Mouse (Mus musculus) hindbrain, embryonic 10.5 days (tissue): Measurements from ENCODE around the gene Phyh. TPM values are rescaled to one million over a fixed set of nuclear protein-coding genes. Genes with fewer than 3 reads are reported as not detected.
A peak's percentile ranks its signal among the peaks of the same experiment; 100 is the strongest.

Source experiments
- DNase-seq: peaks from one replicate; pipeline ENCODE4 v3.0.0-alpha.2; 2017; ENCODE audit warnings: low spot score
- H3K27ac ChIP-seq: fragments of 300-500 bp; sonication (generic); 2 replicates; pipeline ENCODE4 v1.5.1; 2016; ENCODE audit warnings: mild to moderate bottlenecking, moderate library complexity
- H3K27me3 ChIP-seq: fragments of 300-500 bp; sonication (generic); 2 replicates; pipeline ENCODE4 v1.6.1; 2016; ENCODE audit warnings: mild to moderate bottlenecking; ENCODE audit not compliant: poor library complexity, insufficient read depth, severe bottlenecking
- H3K36me3 ChIP-seq: fragments of 300-500 bp; sonication (generic); 2 replicates; pipeline ENCODE4 v1.6.1; 2016; ENCODE audit warnings: mild to moderate bottlenecking, moderate library complexity
- H3K4me1 ChIP-seq: fragments of 300-500 bp; sonication (generic); replicated peaks from 2 replicates; pipeline ENCODE4 v1.6.1; 2016; ENCODE audit warnings: mild to moderate bottlenecking
- H3K4me3 ChIP-seq: fragments of 300-500 bp; sonication (generic); 2 replicates; pipeline ENCODE4 v1.5.1; 2016; ENCODE audit warnings: mild to moderate bottlenecking, moderate library complexity
- H3K9me3 ChIP-seq: fragments of 300-500 bp; sonication (generic); 2 replicates; pipeline ENCODE4 v1.6.1; 2016; ENCODE audit warnings: mild to moderate bottlenecking, moderate library complexity
- WGBS: fragments of 180-500 bp; shearing (Covaris S2); methylation state at CpG from one replicate; pipeline ENCODE4 v1.1.7; 2016; 5-methylcytosine and 5-hydroxymethylcytosine counted together
- polyA plus RNA-seq: library from polyadenylated mRNA; unstranded; fragments of >200 nt; fragmentation: Nextera tagmentation; extraction: Ambion mirVana; gene quantifications from 2 replicates; pipeline ENCODE4 v1.2.1, GENCODE M21; 2016

Gene Phyh
- polyA plus RNA-seq, 1 experiment from 2014 or later = 37.5 TPM

DNA sequence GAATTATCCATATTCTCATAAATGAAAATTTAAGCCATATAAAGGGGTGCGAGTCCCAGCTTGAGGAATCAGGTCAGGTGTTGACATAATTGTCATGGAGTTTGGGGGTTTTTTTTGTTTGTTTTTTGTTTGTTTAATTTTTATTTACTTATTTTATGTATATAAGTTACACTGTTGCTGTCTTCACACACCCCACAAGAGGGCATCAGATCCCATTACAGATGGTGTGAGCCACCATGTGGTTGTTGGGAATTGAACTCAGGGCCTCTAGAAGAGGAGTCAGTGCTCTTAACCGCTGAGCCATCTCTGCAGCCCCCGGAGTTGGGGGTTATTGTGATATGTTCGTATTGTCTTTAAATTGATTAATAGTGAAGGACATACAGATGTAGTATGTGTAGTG lies 21.8 kb upstream of the Phyh start:
- Histone ChIP-seq H3K27me3 (no peaks in the 10 kb centered on the region), H3K27ac (no peak overlapping the region), H3K4me1 (no peaks in the 10 kb centered on the region), H3K9me3 (no peaks in the 10 kb centered on the region), H3K4me3 (no peak overlapping the region), H3K36me3 (peaks cover 96% of the 10 kb centered on the region)
- DNase-seq = no peak
- WGBS = 94% methylated on average over 4 of the region's 4 CpGs

DNA sequence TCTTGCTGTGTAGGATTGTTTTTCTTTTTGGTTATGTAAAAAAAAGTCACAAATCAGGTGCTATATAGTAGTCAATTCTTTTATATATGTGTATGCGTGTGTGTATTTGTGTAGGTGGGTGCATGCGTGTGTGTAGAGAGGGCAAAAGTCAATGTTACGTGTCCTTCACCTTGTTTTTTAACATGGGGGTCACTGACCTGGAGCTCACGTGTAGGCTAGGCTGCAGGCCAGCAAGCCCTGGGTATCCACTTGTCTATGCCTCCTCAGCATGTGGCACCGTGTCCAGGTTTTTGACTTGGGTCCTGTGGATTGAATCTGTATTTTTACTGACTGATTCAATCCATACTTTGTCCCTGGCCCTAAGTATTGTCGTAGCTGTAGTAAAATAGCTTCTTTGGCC lies 18.2 kb upstream of the Phyh start:
- Histone ChIP-seq H3K4me3 (no peak overlapping the region), H3K4me1 (no peaks in the 10 kb centered on the region), H3K9me3 (no peaks in the 10 kb centered on the region), H3K36me3 (peaks cover 97% of the 10 kb centered on the region), H3K27me3 (no peaks in the 10 kb centered on the region), H3K27ac (no peak overlapping the region)
- WGBS = 94% methylated on average over 6 of the region's 6 CpGs
- no peak for DNase-seq

DNA sequence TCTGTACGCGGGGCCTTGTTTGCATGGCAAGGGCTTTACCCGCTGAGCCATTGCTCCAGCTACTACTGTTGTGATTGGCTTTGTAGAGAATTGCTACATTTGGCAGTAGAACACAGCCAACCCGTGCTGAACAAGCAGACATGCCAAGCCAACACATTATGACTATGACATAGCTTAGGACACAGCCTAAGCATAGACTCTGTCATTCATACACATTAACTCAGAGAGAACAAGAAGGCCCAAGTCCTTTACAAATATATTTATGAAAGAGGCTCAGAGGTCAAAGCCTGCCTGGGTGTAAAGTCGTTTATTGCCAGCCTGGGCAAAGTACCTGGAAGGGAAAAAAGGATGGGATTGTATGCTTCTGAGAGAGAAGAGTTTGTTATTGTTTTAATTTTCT lies 16.5 kb upstream of the Phyh start:
- Histone ChIP-seq H3K4me1 (no peaks in the 10 kb centered on the region), H3K36me3 (peaks cover 97% of the 10 kb centered on the region), H3K27ac (no peak overlapping the region), H3K4me3 (no peak overlapping the region), H3K27me3 (no peaks in the 10 kb centered on the region), H3K9me3 (no peaks in the 10 kb centered on the region)
- no peak for DNase-seq
- 94% methylated on average over 5 of the region's 5 CpGs for WGBS

DNA sequence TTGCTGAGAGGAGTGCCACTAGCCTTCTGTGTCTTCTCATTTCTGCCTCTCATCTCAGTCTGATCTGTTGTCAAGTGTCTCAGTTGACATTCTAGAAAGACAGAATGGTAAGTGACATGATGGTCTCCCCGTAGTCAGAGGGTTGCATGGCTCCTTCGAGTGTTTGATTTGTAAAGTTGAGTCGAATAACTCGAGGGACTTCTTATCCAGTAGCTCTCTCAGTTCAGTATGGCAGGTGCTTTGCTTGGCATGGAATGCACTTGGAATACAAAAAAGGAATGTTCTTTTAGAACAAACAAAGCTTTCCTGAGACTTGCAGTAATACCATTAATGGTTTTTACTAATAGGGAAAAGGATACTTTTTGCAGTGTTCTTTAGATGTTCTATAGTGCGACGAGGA lies 11.7 kb upstream of the Phyh start:
- no peak overlapping the region for H3K4me3 ChIP-seq
- no peaks in the 10 kb centered on the region for H3K4me1 ChIP-seq
- WGBS = 94% methylated on average over 6 of the region's 6 CpGs
- peaks cover under 1% of the 10 kb centered on the region; the same call in 1 of the 2 replicates for H3K9me3 ChIP-seq
- H3K36me3 ChIP-seq = peaks cover 75% of the 10 kb centered on the region
- no peak overlapping the region for H3K27ac ChIP-seq
- no peaks in the 10 kb centered on the region for H3K27me3 ChIP-seq
- DNase-seq = no peak

DNA sequence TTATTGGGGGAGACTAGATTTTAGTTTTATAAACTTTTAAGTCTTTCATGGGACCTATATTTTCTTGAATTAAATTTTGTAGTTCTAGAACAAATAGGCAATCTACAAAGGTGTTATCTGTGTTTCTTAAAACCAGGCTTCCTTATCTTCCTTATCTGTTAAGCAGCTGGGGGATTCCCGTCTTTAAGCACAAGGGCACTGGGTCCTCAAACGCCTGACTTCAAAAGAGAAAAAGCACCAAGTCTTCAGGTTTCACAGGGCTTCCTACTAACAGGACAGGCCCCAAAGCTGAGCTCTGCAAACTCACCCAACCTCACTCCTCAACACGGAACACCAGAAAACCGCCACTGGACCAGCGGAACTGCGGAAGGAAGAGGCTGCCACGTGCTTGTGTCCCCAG lies 10.9 kb upstream of the Phyh start:
- Histone ChIP-seq H3K36me3 (peaks cover 67% of the 10 kb centered on the region), H3K27ac (no peak overlapping the region), H3K27me3 (no peaks in the 10 kb centered on the region), H3K4me3 (no peak overlapping the region), H3K4me1 (no peaks in the 10 kb centered on the region), H3K9me3 (peaks cover 7% of the 10 kb centered on the region; the same call in 1 of the 2 replicates)
- WGBS = 85% methylated on average over 7 of the region's 7 CpGs
- DNase-seq = no peak

DNA sequence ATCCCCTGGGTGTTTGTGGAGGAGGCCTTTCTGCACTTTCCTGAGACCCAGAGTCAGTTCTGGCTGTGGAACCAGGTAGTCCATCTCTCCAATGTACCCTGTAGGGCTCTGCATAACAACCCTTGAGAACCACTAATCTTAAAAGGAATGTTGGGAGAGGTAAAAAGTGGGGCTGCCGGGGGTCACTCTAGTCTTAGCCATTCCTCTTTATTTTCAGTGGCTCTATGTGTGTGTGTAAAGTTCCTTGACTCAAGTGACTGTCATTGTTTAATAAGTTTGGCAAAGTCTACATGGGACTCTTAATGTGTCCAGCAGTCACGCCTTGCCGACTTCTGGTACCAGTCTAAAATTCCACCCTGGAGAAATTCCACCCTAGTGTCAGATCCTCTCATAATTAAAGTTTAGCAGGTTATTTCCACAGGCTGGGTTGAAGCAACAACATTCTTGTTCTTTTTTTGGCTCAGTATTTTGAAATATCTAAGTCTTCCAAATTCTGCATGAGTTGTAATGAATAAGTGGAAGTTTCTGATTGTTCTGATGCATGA lies 10.0 kb upstream of the Phyh start:
- peaks cover 7% of the 10 kb centered on the region; the same call in 1 of the 2 replicates for H3K4me1 ChIP-seq
- WGBS = 92% methylated on average over 3 of the region's 3 CpGs
- H3K4me3 ChIP-seq = no peak overlapping the region
- DNase-seq = no peak
- peaks cover 10% of the 10 kb centered on the region; the same call in 1 of the 2 replicates for H3K9me3 ChIP-seq
- H3K27me3 ChIP-seq = no peaks in the 10 kb centered on the region
- H3K36me3 ChIP-seq = peaks cover 60% of the 10 kb centered on the region
- H3K27ac ChIP-seq = no peak overlapping the region

DNA sequence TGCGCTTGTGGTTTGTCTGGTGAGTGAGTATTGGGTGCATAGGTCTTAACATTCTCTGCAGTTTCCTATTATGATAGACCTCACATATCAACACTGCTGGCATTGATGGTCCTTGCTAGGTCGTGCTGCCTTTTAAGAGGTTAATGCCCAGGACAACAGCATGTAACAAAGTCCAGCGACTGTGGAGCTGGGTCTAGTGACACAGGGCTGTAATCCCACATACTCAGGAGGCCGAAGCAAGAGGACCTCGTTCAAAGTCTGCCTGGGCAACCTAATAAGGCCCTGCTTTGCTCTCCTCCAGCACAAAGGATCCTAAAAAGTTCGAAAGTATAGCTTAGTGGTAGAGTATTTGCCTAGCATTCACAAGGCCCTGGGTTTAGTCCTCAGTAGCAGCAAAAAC lies 8.9 kb upstream of the Phyh start:
- H3K36me3 ChIP-seq = peaks cover 49% of the 10 kb centered on the region
- DNase-seq = no peak
- H3K9me3 ChIP-seq = peaks cover 10% of the 10 kb centered on the region; the same call in 1 of the 2 replicates
- H3K4me1 ChIP-seq = peaks cover 10% of the 10 kb centered on the region; the same call in 1 of the 2 replicates
- no peak overlapping the region for H3K27ac ChIP-seq
- H3K4me3 ChIP-seq = no peak overlapping the region
- no peaks in the 10 kb centered on the region for H3K27me3 ChIP-seq
- 73% methylated on average over 6 of the region's 6 CpGs for WGBS

DNA sequence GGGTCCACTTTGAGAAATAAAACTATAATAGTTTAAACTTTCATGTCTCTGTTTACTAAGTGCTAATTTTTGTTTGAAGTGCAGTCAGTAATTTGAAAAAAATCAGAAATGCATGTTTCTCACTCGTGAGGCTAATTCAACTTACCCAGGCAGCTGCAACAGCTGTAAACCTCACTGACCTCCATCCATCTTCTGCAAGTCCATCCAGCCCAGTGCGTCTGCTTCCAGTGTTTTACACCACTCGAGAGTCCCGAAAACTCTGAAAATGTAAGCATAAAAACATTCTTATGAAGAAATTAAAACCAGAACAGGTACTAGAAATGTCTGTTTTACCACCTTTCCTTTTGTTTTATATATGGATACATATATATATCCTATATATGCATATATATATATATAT lies 8.3 kb upstream of the Phyh start:
- peaks cover 10% of the 10 kb centered on the region; the same call in 1 of the 2 replicates for H3K4me1 ChIP-seq

DNA sequence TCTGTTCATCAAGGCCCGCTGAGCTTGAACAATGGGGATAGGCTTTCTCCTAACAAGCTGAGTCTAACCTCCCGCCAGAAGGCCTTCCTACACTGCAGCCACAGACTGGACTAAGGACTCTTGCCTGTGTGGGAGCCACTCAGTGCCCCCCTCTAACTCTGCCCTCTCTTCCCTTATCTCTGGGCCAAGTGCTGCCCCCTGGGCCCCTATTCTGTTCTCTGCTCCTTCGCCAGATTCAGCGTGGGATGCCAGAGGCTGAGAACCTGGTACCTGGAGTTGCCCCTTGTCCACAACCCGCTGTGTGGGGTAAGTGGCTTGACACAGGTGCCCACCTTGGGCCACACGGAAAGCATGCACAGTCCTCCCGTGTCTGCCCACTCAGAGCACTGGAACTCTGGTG lies 4.9 kb upstream of the Phyh start:
- no peaks in the 10 kb centered on the region for H3K27me3 ChIP-seq
- H3K4me1 ChIP-seq = peaks cover 30% of the 10 kb centered on the region
- peaks cover 10% of the 10 kb centered on the region; the same call in 1 of the 2 replicates for H3K9me3 ChIP-seq
- peak overlapping the region; percentile 70 for H3K27ac ChIP-seq
- no peak overlapping the region for H3K4me3 ChIP-seq
- no peak for DNase-seq
- peaks cover 9% of the 10 kb centered on the region; the same call in 1 of the 2 replicates for H3K36me3 ChIP-seq
- 68% methylated on average over 7 of the region's 7 CpGs for whole genome bisulfite sequencing

More for the DNA sequence above, 8.3 kb upstream of the Phyh start:
- DNase-seq = no peak
- Histone ChIP-seq H3K4me3 (no peak overlapping the region), H3K36me3 (peaks cover 43% of the 10 kb centered on the region), H3K9me3 (peaks cover 10% of the 10 kb centered on the region; the same call in 1 of the 2 replicates), H3K27me3 (no peaks in the 10 kb centered on the region), H3K27ac (no peak overlapping the region)
- 92% methylated on average over 4 of the region's 4 CpGs for WGBS

DNA sequence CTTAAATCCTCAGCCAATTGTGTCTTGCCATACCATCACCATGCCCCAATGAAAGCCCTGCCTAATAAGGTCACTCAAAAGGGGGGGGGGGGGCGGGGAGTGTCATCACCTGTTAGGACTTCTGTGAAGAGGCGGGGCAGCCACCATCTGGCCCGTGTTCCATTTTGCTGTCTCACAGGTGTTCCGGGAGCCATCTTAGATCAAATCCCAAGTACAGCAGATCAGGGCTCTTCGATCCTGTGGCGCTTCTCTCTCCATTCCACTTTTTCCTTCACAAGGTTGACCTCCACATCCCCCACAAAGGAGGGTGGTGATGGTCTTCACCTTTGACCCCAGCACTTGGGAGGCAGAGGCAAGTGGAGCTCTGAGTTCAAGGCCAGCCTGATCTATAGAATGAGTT lies 2.8 kb upstream of the Phyh start:
- 69% methylated on average over 6 of the region's 6 CpGs for WGBS
- Histone ChIP-seq H3K9me3 (peaks cover 10% of the 10 kb centered on the region; the same call in 1 of the 2 replicates), H3K4me3 (no peak overlapping the region), H3K4me1 (peaks cover 36% of the 10 kb centered on the region), H3K27ac (no peak overlapping the region), H3K36me3 (no peaks in the 10 kb centered on the region), H3K27me3 (no peaks in the 10 kb centered on the region)
- DNase-seq = no peak

DNA sequence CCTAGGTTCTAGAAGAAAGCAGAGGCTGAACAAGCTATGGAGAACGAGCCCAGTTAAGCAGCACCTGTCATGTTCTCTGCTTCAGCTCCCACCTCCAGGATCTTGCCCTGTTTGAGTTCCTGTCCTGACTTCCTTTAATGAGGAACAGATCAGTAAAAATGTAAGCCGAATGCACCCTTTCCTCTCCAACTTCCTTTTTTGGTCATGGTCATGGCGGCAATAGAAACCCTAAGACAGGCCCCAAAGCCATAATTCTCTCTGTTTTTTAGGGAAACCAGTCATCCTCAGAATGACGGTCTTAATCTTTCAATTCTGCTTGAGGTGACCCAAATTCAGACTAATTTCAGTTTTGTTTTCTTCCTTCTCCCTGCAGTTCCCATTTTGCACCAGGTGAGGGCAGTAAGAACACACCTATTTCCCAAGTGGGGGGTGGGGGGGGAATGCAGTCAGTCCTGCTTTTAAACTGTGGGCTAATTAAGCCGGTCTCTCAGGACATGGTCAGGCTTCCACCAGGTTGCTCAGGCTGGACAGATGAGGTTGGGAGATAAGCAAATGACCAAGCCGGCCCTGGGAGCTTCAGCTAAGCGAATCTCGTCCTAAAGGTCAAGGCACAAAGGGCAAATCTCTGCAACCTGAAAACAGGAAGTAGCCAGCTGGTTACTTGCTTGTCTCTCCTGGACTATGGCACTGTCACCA lies 1.3 kb upstream of the Phyh start:
- peak; percentile 70 for DNase-seq
- Histone ChIP-seq H3K4me3 (peak overlapping the region; percentile 33), H3K36me3 (no peaks in the 10 kb centered on the region), H3K27me3 (no peaks in the 10 kb centered on the region), H3K9me3 (0 out of 2 replicates have a peak, but pooled peaks cover 6% of the 10 kb centered on the region), H3K27ac (peak overlapping the region; percentile 94), H3K4me1 (peaks cover 36% of the 10 kb centered on the region)
- WGBS = 18% methylated on average over 8 of the region's 8 CpGs

DNA sequence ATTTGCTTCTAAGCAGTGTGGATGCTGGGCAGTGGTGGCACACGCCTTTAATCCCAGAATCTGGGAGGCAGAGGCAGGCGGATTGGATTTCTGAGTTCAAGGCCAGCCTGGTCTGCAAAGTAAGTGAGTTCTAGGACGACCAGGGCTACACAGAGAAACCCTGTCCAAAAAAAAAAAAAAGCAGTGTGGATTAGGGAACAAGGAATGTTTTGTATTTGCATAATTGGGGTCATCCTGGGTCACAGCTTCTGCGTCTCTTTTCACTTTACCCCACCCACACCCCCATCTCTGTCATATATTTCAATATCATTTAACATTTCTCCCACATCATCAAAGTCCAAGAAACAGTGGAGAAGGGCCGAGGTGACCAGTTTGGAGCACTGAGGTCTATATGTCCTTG lies 2.2 kb downstream of the Phyh start:
- H3K36me3 ChIP-seq = peaks cover 10% of the 10 kb centered on the region; the same call in 1 of the 2 replicates
- H3K4me1 ChIP-seq = peaks cover 26% of the 10 kb centered on the region
- DNase-seq = no peak
- 64% methylated on average over 5 of the region's 5 CpGs for WGBS
- H3K27ac ChIP-seq = no peak overlapping the region
- H3K27me3 ChIP-seq = no peaks in the 10 kb centered on the region
- H3K4me3 ChIP-seq = no peak overlapping the region
- peaks cover 5% of the 10 kb centered on the region; the same call in 1 of the 2 replicates for H3K9me3 ChIP-seq

DNA sequence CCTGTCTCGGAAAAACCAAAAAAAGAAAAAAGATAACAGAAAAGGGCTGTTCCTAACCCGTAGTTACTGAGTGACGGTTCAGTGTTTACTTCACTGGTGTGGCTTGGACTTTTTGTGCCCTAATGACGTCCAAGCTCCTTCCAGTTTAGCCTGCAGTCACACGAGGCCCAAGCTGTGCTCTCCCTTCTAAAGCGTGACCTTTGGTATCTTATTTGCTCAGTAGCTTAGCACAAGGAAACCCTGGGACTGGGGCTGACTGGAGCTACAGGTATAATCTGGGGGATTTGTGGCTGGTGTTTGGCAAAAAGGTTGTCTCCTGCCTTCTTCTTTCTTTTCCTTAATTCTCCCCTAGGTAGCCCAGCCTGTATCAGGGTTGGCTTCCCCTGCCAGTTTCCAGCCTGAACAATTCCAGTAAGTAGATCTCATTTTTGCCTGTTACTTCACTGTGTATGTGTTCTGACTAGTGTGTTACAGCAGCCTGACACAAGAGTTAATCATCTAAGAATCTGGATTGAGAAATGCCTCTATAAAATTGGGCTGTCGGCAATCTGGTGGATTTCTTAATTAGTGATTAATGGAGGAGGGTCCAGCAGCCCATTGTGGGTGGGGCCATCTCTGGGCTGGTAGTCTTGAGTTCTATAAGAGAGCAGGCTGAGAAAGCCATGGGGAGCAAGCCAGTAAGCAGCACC lies 3.8 kb downstream of the Phyh start:
- WGBS = 71% methylated on average over 7 of the region's 7 CpGs
- H3K36me3 ChIP-seq = peaks cover 14% of the 10 kb centered on the region; the same call in 1 of the 2 replicates
- peaks cover 5% of the 10 kb centered on the region; the same call in 1 of the 2 replicates for H3K9me3 ChIP-seq
- no peak overlapping the region for H3K4me3 ChIP-seq
- no peak overlapping the region for H3K27ac ChIP-seq
- peaks cover 19% of the 10 kb centered on the region for H3K4me1 ChIP-seq
- no peak for DNase-seq
- H3K27me3 ChIP-seq = no peaks in the 10 kb centered on the region
